Mouse (Mus musculus) E14TG2a.4 (cell line): ENCODE measurements around the gene Auts2.

ENCODE experiments used
- CTCF ChIP-seq: conservative IDR thresholded peaks from 2 replicates; pipeline ENCODE4 v1.5.1; 2014; ENCODE audit warnings: low read length
- POU5F1 ChIP-seq: IDR thresholded peaks from 2 replicates; pipeline ENCODE4 v1.6.1; 2014; ENCODE audit warnings: low read length, borderline replicate concordance

DNA sequence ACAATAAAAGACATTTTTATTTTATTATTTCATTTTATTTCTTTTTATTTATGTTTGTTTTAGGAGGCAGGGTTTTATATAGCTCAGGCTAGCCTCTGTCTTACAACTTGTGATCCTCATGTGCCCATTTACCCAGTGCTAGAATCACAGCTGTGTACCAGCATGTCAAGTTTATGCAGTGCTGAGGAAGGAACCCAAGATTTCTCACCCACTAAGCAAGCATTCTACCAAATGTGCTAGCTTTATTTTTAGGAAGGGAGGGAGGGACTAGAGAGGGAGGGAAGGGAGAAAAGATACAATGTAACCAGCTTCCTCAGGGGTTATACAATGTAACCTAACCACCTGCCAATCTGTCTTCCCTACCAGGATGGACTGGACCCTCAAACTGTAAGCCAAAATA, 1067.9 kb downstream of the Auts2 start:
- TF ChIP-seq CTCF, result no peak
- no peak for TF ChIP-seq POU5F1
